Mouse (Mus musculus): ENCODE results near the gene Ikzf4. TPM values are rescaled to one million over a fixed set of nuclear protein-coding genes. Genes with fewer than 3 reads are reported as not detected.

The Ikzf4 gene
- total and polyA plus RNA-seq, 2 experiments from 2014 or later, result 17.9 to 26.2 TPM

GRCm38 (mm10) chr10:128646139-128647089, 623 bp upstream of the Ikzf4 start:
- H3K9ac ChIP-seq (replicated peaks; ENCODE audit: low read length, poor library complexity, severe bottlenecking), result peak overlapping the region; percentile 61
- H3K9me3 ChIP-seq (ENCODE audit: low read length), result no peaks in the 10 kb centered on the region
- DNase-seq (ENCODE audit: low spot score), result peak; percentile 79
- 4% methylated on average over 12 of the region's 13 CpGs for WGBS
- H3K27ac ChIP-seq (ENCODE audit: low read depth, low read length), result peak overlapping the region; percentile 91
- peak; percentile 85 for ATAC-seq (ENCODE audit: low FRiP score)
- H3K4me3 ChIP-seq (ENCODE audit: low read depth, low read length), result peak overlapping the region; percentile 49
- TF ChIP-seq CTCF (IDR thresholded peaks at IDR 0.05), result no peak
- H3K4me1 ChIP-seq (ENCODE audit: insufficient read depth, low read length), result peaks cover 10% of the 10 kb centered on the region; the same call in 1 of the 2 replicates
- no peaks in the 10 kb centered on the region for H3K27me3 ChIP-seq (ENCODE audit: insufficient read depth, low read length)
- peaks cover 5% of the 10 kb centered on the region; the same call in 1 of the 2 replicates for H3K36me3 ChIP-seq (ENCODE audit: insufficient read depth, low read length)
- H3K4me2 ChIP-seq (ENCODE audit: low read depth, low read length, poor library complexity, severe bottlenecking), result peak overlapping the region; percentile 77

- DNase-seq (ENCODE audit: low spot score), result no peak
- H3K9me3 ChIP-seq (ENCODE audit: low read length), result no peaks in the 10 kb centered on the region
- H3K4me2 ChIP-seq (ENCODE audit: low read depth, low read length, poor library complexity, severe bottlenecking), result no peak overlapping the region
- H3K9ac ChIP-seq (replicated peaks; ENCODE audit: low read length, poor library complexity, severe bottlenecking), result peak overlapping the region; percentile 24; the same call in 1 of the 2 replicates
- 86% methylated on average over 6 of the region's 6 CpGs for WGBS
- no peak overlapping the region for H3K27ac ChIP-seq (ENCODE audit: low read depth, low read length)
- ATAC-seq (ENCODE audit: low FRiP score), result no peak
- no peak overlapping the region for H3K4me3 ChIP-seq (ENCODE audit: low read depth, low read length)
- TF ChIP-seq CTCF (IDR thresholded peaks at IDR 0.05), result no peak
- H3K36me3 ChIP-seq (ENCODE audit: insufficient read depth, low read length), result peaks cover 30% of the 10 kb centered on the region
- peaks cover 10% of the 10 kb centered on the region; the same call in 1 of the 2 replicates for H3K4me1 ChIP-seq (ENCODE audit: insufficient read depth, low read length)
- no peaks in the 10 kb centered on the region for H3K27me3 ChIP-seq (ENCODE audit: insufficient read depth, low read length)
Observed at GRCm38 (mm10) chr10:128642749-128643148, 3.0 kb downstream of the Ikzf4 start.

- DNase-seq (ENCODE audit: low spot score), result no peak
- H3K27me3 ChIP-seq (ENCODE audit: insufficient read depth, low read length), result no peaks in the 10 kb centered on the region
- TF ChIP-seq CTCF (IDR thresholded peaks at IDR 0.05), result no peak
- H3K4me1 ChIP-seq (ENCODE audit: insufficient read depth, low read length), result peaks cover 10% of the 10 kb centered on the region; the same call in 1 of the 2 replicates
- H3K36me3 ChIP-seq (ENCODE audit: insufficient read depth, low read length), result peaks cover 37% of the 10 kb centered on the region
- WGBS, result 78% methylated on average over 7 of the region's 7 CpGs
- H3K9me3 ChIP-seq (ENCODE audit: low read length), result no peaks in the 10 kb centered on the region
- H3K9ac ChIP-seq (replicated peaks; ENCODE audit: low read length, poor library complexity, severe bottlenecking), result no peak overlapping the region
- H3K4me2 ChIP-seq (ENCODE audit: low read depth, low read length, poor library complexity, severe bottlenecking), result no peak overlapping the region
- no peak for ATAC-seq (ENCODE audit: low FRiP score)
- H3K27ac ChIP-seq (ENCODE audit: low read depth, low read length), result no peak overlapping the region
- no peak overlapping the region for H3K4me3 ChIP-seq (ENCODE audit: low read depth, low read length)
Observed at GRCm38 (mm10) chr10:128641871-128642270, 3.9 kb downstream of the Ikzf4 start.

- WGBS, result 91% methylated on average over 15 of the region's 15 CpGs
- H3K9me3 ChIP-seq (ENCODE audit: low read length), result no peaks in the 10 kb centered on the region
- no peak overlapping the region for H3K27ac ChIP-seq (ENCODE audit: low read depth, low read length)
Observed at GRCm38 (mm10) chr10:128640891-128641290, 4.9 kb downstream of the Ikzf4 start.

DNA sequence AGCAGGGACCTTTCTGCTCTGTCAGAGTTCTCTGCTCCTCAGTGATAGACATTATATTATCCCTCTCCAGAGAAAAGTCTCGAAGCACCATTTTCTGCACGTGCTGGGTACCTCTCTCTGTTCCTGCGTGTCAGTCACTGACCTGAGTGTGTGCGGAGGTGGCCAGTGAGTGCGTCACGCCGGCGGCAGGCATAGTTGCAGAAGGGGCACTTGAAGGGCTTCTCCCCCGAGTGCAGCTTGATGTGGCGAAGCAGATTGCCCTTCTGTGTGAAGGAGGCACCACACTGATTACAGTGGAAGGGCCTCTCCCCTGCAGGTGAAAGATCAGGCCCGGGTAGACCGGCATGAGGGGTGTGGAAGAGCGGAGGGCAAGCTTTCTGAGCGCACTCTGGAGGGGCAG, 5.8 kb downstream of the Ikzf4 start:
- DNase-seq (ENCODE audit: low spot score) (no peak), ATAC-seq (ENCODE audit: low FRiP score) (no peak)
- H3K4me1 ChIP-seq (ENCODE audit: insufficient read depth, low read length), result peaks cover 6% of the 10 kb centered on the region; the same call in 1 of the 2 replicates
- H3K36me3 ChIP-seq (ENCODE audit: insufficient read depth, low read length), result peaks cover 52% of the 10 kb centered on the region
- H3K27me3 ChIP-seq (ENCODE audit: insufficient read depth, low read length), result no peaks in the 10 kb centered on the region
- no peak overlapping the region for H3K4me2 ChIP-seq (ENCODE audit: low read depth, low read length, poor library complexity, severe bottlenecking)
- H3K27ac ChIP-seq (ENCODE audit: low read depth, low read length), result no peak overlapping the region
- no peaks in the 10 kb centered on the region for H3K9me3 ChIP-seq (ENCODE audit: low read length)
- no peak overlapping the region for H3K9ac ChIP-seq (replicated peaks; ENCODE audit: low read length, poor library complexity, severe bottlenecking)
- no peak for TF ChIP-seq CTCF (IDR thresholded peaks at IDR 0.05)
- H3K4me3 ChIP-seq (ENCODE audit: low read depth, low read length), result no peak overlapping the region
- 91% methylated on average over 14 of the region's 14 CpGs for whole genome bisulfite sequencing

More at GRCm38 (mm10) chr10:128640891-128641290, 4.9 kb downstream of the Ikzf4 start:
- no peak for DNase-seq (ENCODE audit: low spot score)
- ATAC-seq (ENCODE audit: low FRiP score), result no peak
- no peak for TF ChIP-seq CTCF (IDR thresholded peaks at IDR 0.05)
- Histone ChIP-seq H3K4me3 (ENCODE audit: low read depth, low read length) (no peak overlapping the region), H3K27me3 (ENCODE audit: insufficient read depth, low read length) (no peaks in the 10 kb centered on the region), H3K36me3 (ENCODE audit: insufficient read depth, low read length) (peaks cover 44% of the 10 kb centered on the region), H3K4me2 (ENCODE audit: low read depth, low read length, poor library complexity, severe bottlenecking) (no peak overlapping the region), H3K4me1 (ENCODE audit: insufficient read depth, low read length) (peaks cover 6% of the 10 kb centered on the region; the same call in 1 of the 2 replicates), H3K9ac (replicated peaks; ENCODE audit: low read length, poor library complexity, severe bottlenecking) (no peak overlapping the region)

- no peak overlapping the region for H3K9ac ChIP-seq (replicated peaks; ENCODE audit: low read length, poor library complexity, severe bottlenecking)
- H3K9me3 ChIP-seq (ENCODE audit: low read length), result no peaks in the 10 kb centered on the region
- no peak overlapping the region for H3K27ac ChIP-seq (ENCODE audit: low read depth, low read length)
- peaks cover 71% of the 10 kb centered on the region for H3K36me3 ChIP-seq (ENCODE audit: insufficient read depth, low read length)
- H3K27me3 ChIP-seq (ENCODE audit: insufficient read depth, low read length), result no peaks in the 10 kb centered on the region
- no peaks in the 10 kb centered on the region for H3K4me1 ChIP-seq (ENCODE audit: insufficient read depth, low read length)
- DNase-seq (ENCODE audit: low spot score), result no peak
- TF ChIP-seq CTCF (IDR thresholded peaks at IDR 0.05), result no peak
- 9% methylated on average over 11 of the region's 11 CpGs for WGBS
- H3K4me2 ChIP-seq (ENCODE audit: low read depth, low read length, poor library complexity, severe bottlenecking), result no peak overlapping the region
- no peak for ATAC-seq (ENCODE audit: low FRiP score)
- H3K4me3 ChIP-seq (ENCODE audit: low read depth, low read length), result no peak overlapping the region
Observed at GRCm38 (mm10) chr10:128637011-128637410, 8.8 kb downstream of the Ikzf4 start.
